Mouse (Mus musculus): ENCODE data around the gene Rbms3.

GRCm38 (mm10) chr9:117018301-117018700, 611.4 kb downstream of the Rbms3 start:
- TF ChIP-seq CTCF (IDR thresholded peaks at IDR 0.05) (no peak), POLR2A (IDR thresholded peaks at IDR 0.05; ENCODE audit: insufficient read depth, low read depth, low read length) (no peak)
